Mouse (Mus musculus) thymus, adult 2 months (tissue): ENCODE data around the gene 4930590J08Rik. TPM values are rescaled to one million over a fixed set of nuclear protein-coding genes. Genes with fewer than 3 reads are reported as not detected.

ENCODE experiments used
- DNase-seq: peaks from one replicate; pipeline ENCODE4 v3.0.0; 2021
- H3K27ac ChIP-seq: fragments of 200-500 bp; 2 replicates; pipeline ENCODE4 v1.5.1; 2012; ENCODE audit warnings: low read length, control low read depth; ENCODE audit not compliant: control insufficient read depth, insufficient read depth
- H3K27me3 ChIP-seq: fragments of 200-500 bp; 2 replicates; pipeline ENCODE4 v1.6.1; 2012; ENCODE audit warnings: mild to moderate bottlenecking, low read length, moderate library complexity, mixed read lengths; ENCODE audit not compliant: control insufficient read depth, insufficient read depth
- H3K36me3 ChIP-seq: fragments of 200-500 bp; 2 replicates; pipeline ENCODE4 v1.6.1; 2012; ENCODE audit warnings: mild to moderate bottlenecking, low read length, moderate library complexity; ENCODE audit not compliant: control insufficient read depth, insufficient read depth
- H3K4me1 ChIP-seq: fragments of 200-500 bp; replicated peaks from 2 replicates; pipeline ENCODE4 v1.6.1; 2012; ENCODE audit warnings: low read length; ENCODE audit not compliant: control insufficient read depth, insufficient read depth
- H3K4me3 ChIP-seq: fragments of 200-500 bp; 2 replicates; pipeline ENCODE4 v1.5.1; 2012; ENCODE audit warnings: mild to moderate bottlenecking, low read length, control low read depth, moderate library complexity; ENCODE audit not compliant: control insufficient read depth, insufficient read depth
- CTCF ChIP-seq: fragments of 200-500 bp; IDR thresholded peaks from 2 replicates; pipeline ENCODE4 v1.5.1; 2012; ENCODE audit warnings: mild to moderate bottlenecking, control low read depth, low read length, moderate library complexity, borderline replicate concordance; ENCODE audit not compliant: control insufficient read depth, poor library complexity, insufficient read depth; ENCODE audit errors: extremely low read depth
- POLR2A ChIP-seq: fragments of 200-500 bp; IDR thresholded peaks from 2 replicates; pipeline ENCODE4 v1.6.1; 2012; ENCODE audit warnings: mild to moderate bottlenecking, low read length, control low read depth, moderate library complexity; ENCODE audit not compliant: control insufficient read depth, poor library complexity, insufficient read depth; ENCODE audit errors: extremely low read depth
- WGBS: fragments of 180-500 bp; shearing (Covaris S2); methylation state at CpG from one replicate; pipeline ENCODE4 v1.1.7; 2018; 5-methylcytosine and 5-hydroxymethylcytosine counted together
- polyA plus RNA-seq: library from polyadenylated mRNA; depleted of rRNA; stranded (reverse); fragments of >200 nt; gene quantifications from 2 replicates; pipeline ENCODE4 v1.2.3, GENCODE M21; 2012; rRNA removed

The 4930590J08Rik gene
- polyA plus RNA-seq, 1 experiment = 1.4 TPM

GRCm38 (mm10) chr6:91996072-91996471 lies 93.5 kb downstream of the 4930590J08Rik start:
- no peak for DNase-seq
- WGBS = 94% methylated on average over 8 of the region's 8 CpGs
- TF ChIP-seq CTCF (no peak), POLR2A (no peak)
- Histone ChIP-seq H3K4me1 (no peaks in the 10 kb centered on the region), H3K4me3 (no peak overlapping the region), H3K36me3 (no peaks in the 10 kb centered on the region), H3K27ac (no peak overlapping the region), H3K27me3 (no peaks in the 10 kb centered on the region)

Other genes starting within 250 kb of the 4930590J08Rik start
- gene Slc6a6, start 218.8 kb upstream of the 4930590J08Rik start, polyA plus RNA-seq = 141 and 179 TPM in 2 replicates
- gene Grip2, start 75.6 kb upstream of the 4930590J08Rik start, polyA plus RNA-seq = 0.46 and 1.4 TPM in 2 replicates
- 7.2 and 7.8 TPM in 2 replicates for gene Ccdc174, start 24.8 kb upstream of the 4930590J08Rik start, polyA plus RNA-seq
- 5.1 and 5.6 TPM in 2 replicates for gene Fgd5, start 76.1 kb downstream of the 4930590J08Rik start, polyA plus RNA-seq
- gene Nr2c2, start 188.6 kb downstream of the 4930590J08Rik start, polyA plus RNA-seq = 52.6 and 54.6 TPM in 2 replicates